Comparison of ENCODE assay signal across 10 mouse cellular contexts in genomic region chr9:21451870-21452269, GRCm38 (mm10). TPM values are rescaled to one million over a fixed set of nuclear protein-coding genes. Genes with fewer than 3 reads are reported as not detected.
DNase-seq lines count a peak whose midpoint lies in the region; ATAC-seq and TF ChIP-seq lines count a peak whose summit lies in the region.
"Had no signal": no experiment of that assay in that cellular context is flagged by ENCODE, and none has a peak within 500 bp of the region (broad histone marks: within the 10 kb centered on the region; RNA-seq: fewer than 3 reads in every experiment).

No protein-coding gene starts in this region.

- no peak for TF ChIP-seq POLR2A in lung, adult 2 months (IDR thresholded peaks at IDR 0.05; ENCODE audit: borderline replicate concordance, extremely low read depth, low read depth, low read length)

- H3K9me3 ChIP-seq in embryonic facial prominence, embryonic 13.5 days = no peaks in the 10 kb centered on the region
- H3K9me3 ChIP-seq in embryonic facial prominence, embryonic 10.5 days = no peaks in the 10 kb centered on the region
- no peaks in the 10 kb centered on the region for H3K9me3 ChIP-seq in lung, postnatal 0 days (ENCODE audit: low read length)
- no peaks in the 10 kb centered on the region for H3K9me3 ChIP-seq in intestine, postnatal 0 days (ENCODE audit: control insufficient read depth)
- no peaks in the 10 kb centered on the region for H3K9me3 ChIP-seq in stomach, embryonic 16.5 days (replicated peaks; ENCODE audit: control insufficient read depth, low read length)
- H3K9me3 ChIP-seq in midbrain, embryonic 15.5 days = no peaks in the 10 kb centered on the region
- H3K9me3 ChIP-seq: hindbrain, embryonic 12.5 days; midbrain, embryonic 12.5 days had no signal

- no peak for ATAC-seq in embryonic facial prominence, embryonic 13.5 days (ENCODE audit: insufficient number of reproducible peaks, insufficient read depth, low FRiP score, low TSS enrichment, low read depth)
- ATAC-seq in lung, postnatal 0 days = peak; percentile 28; the same call in 1 of the 2 replicates
- ATAC-seq in intestine, postnatal 0 days = no peak
- ATAC-seq in stomach, embryonic 16.5 days (ENCODE audit: insufficient read depth, low FRiP score) = peak; percentile 35; the same call in 1 of the 2 replicates
- no peak for ATAC-seq in midbrain, embryonic 15.5 days (replicated peaks)

- no peak overlapping the region for H3K4me3 ChIP-seq in embryonic facial prominence, embryonic 13.5 days
- H3K4me3 ChIP-seq in embryonic facial prominence, embryonic 10.5 days = no peak overlapping the region
- no peak overlapping the region for H3K4me3 ChIP-seq in lung, postnatal 0 days (ENCODE audit: low read depth, low read length)
- no peak overlapping the region for H3K4me3 ChIP-seq in lung, adult 2 months (replicated peaks; ENCODE audit: extremely low read depth, low read depth, low read length)
- H3K4me3 ChIP-seq in intestine, postnatal 0 days (ENCODE audit: low read depth, low read length) = no peak overlapping the region
- no peak overlapping the region for H3K4me3 ChIP-seq in stomach, embryonic 16.5 days (replicated peaks; ENCODE audit: low read length)
- no peak overlapping the region for H3K4me3 ChIP-seq in midbrain, embryonic 15.5 days
- H3K4me3 ChIP-seq: hindbrain, embryonic 12.5 days; midbrain, embryonic 12.5 days had no signal

- no peaks in the 10 kb centered on the region for H3K27me3 ChIP-seq in embryonic facial prominence, embryonic 13.5 days
- H3K27me3 ChIP-seq in embryonic facial prominence, embryonic 10.5 days (replicated peaks; ENCODE audit: low read depth, poor library complexity, severe bottlenecking) = no peaks in the 10 kb centered on the region
- no peaks in the 10 kb centered on the region for H3K27me3 ChIP-seq in lung, postnatal 0 days (replicated peaks; ENCODE audit: insufficient read depth, low read length)
- no peaks in the 10 kb centered on the region for H3K27me3 ChIP-seq in intestine, postnatal 0 days (replicated peaks; ENCODE audit: control insufficient read depth, insufficient read depth, low read length)
- H3K27me3 ChIP-seq in stomach, embryonic 16.5 days (ENCODE audit: control insufficient read depth, insufficient read depth, low read length) = no peaks in the 10 kb centered on the region
- H3K27me3 ChIP-seq in midbrain, embryonic 15.5 days (replicated peaks) = no peaks in the 10 kb centered on the region
- H3K27me3 ChIP-seq: hindbrain, embryonic 12.5 days; midbrain, embryonic 12.5 days had no signal

- peaks cover 5% of the 10 kb centered on the region; the same call in 1 of the 2 replicates for H3K36me3 ChIP-seq in embryonic facial prominence, embryonic 13.5 days
- H3K36me3 ChIP-seq in embryonic facial prominence, embryonic 10.5 days (replicated peaks) = no peaks in the 10 kb centered on the region
- H3K36me3 ChIP-seq in lung, postnatal 0 days (ENCODE audit: insufficient read depth, low read length) = no peaks in the 10 kb centered on the region
- H3K36me3 ChIP-seq in intestine, postnatal 0 days (ENCODE audit: control insufficient read depth, insufficient read depth) = no peaks in the 10 kb centered on the region
- H3K36me3 ChIP-seq in stomach, embryonic 16.5 days (ENCODE audit: control insufficient read depth, insufficient read depth, low read length) = no peaks in the 10 kb centered on the region
- no peaks in the 10 kb centered on the region for H3K36me3 ChIP-seq in midbrain, embryonic 15.5 days (replicated peaks)

- H3K9ac ChIP-seq in embryonic facial prominence, embryonic 13.5 days = 0 out of 2 replicates have a peak overlapping the region, but pooled peaks have one; percentile 23
- H3K9ac ChIP-seq in lung, postnatal 0 days (replicated peaks; ENCODE audit: low read depth) = no peak overlapping the region
- H3K9ac ChIP-seq in intestine, postnatal 0 days (ENCODE audit: low read depth, low read length) = no peak overlapping the region
- H3K9ac ChIP-seq in stomach, embryonic 16.5 days (ENCODE audit: low read length) = no peak overlapping the region
- H3K9ac ChIP-seq in midbrain, embryonic 15.5 days = no peak overlapping the region
- H3K9ac ChIP-seq: hindbrain, embryonic 12.5 days; midbrain, embryonic 12.5 days had no signal

- peaks cover 6% of the 10 kb centered on the region for H3K4me1 ChIP-seq in embryonic facial prominence, embryonic 13.5 days
- peaks cover 13% of the 10 kb centered on the region for H3K4me1 ChIP-seq in embryonic facial prominence, embryonic 10.5 days
- peaks cover 21% of the 10 kb centered on the region for H3K4me1 ChIP-seq in lung, postnatal 0 days (ENCODE audit: insufficient read depth, low read depth, low read length)
- peaks cover 41% of the 10 kb centered on the region for H3K4me1 ChIP-seq in lung, adult 2 months (ENCODE audit: control insufficient read depth, insufficient read depth, low read length)
- peaks cover 2% of the 10 kb centered on the region; the same call in 1 of the 2 replicates for H3K4me1 ChIP-seq in intestine, postnatal 0 days (replicated peaks; ENCODE audit: control insufficient read depth, insufficient read depth, low read length)
- peaks cover 23% of the 10 kb centered on the region for H3K4me1 ChIP-seq in stomach, embryonic 16.5 days (ENCODE audit: control insufficient read depth, insufficient read depth, low read length)
- H3K4me1 ChIP-seq in midbrain, embryonic 15.5 days = no peaks in the 10 kb centered on the region
- H3K4me1 ChIP-seq: hindbrain, embryonic 12.5 days; midbrain, embryonic 12.5 days had no signal

- no peak overlapping the region for H3K4me2 ChIP-seq in embryonic facial prominence, embryonic 13.5 days
- H3K4me2 ChIP-seq in lung, postnatal 0 days (replicated peaks; ENCODE audit: low read depth, low read length) = no peak overlapping the region
- 0 out of 2 replicates have a peak overlapping the region, but pooled peaks have one; percentile 6 for H3K4me2 ChIP-seq in intestine, postnatal 0 days (replicated peaks; ENCODE audit: low read depth)
- H3K4me2 ChIP-seq in stomach, embryonic 16.5 days (ENCODE audit: low read depth, low read length) = no peak overlapping the region
- no peak overlapping the region for H3K4me2 ChIP-seq in midbrain, embryonic 15.5 days
- H3K4me2 ChIP-seq: hindbrain, embryonic 12.5 days; midbrain, embryonic 12.5 days had no signal

- H3K27ac ChIP-seq in embryonic facial prominence, embryonic 13.5 days = no peak overlapping the region
- H3K27ac ChIP-seq in embryonic facial prominence, embryonic 10.5 days (replicated peaks) = no peak overlapping the region
- H3K27ac ChIP-seq in lung, postnatal 0 days (ENCODE audit: low read length) = peak overlapping the region; percentile 71
- peak overlapping the region; percentile 28 for H3K27ac ChIP-seq in intestine, postnatal 0 days (ENCODE audit: low read depth, low read length)
- peak overlapping the region; percentile 12; the same call in 1 of the 2 replicates for H3K27ac ChIP-seq in stomach, embryonic 16.5 days (ENCODE audit: low read length)
- H3K27ac ChIP-seq in midbrain, embryonic 15.5 days = no peak overlapping the region
- H3K27ac ChIP-seq: hindbrain, embryonic 12.5 days; midbrain, embryonic 12.5 days had no signal

- no peak for TF ChIP-seq CTCF in lung, postnatal 0 days (IDR thresholded peaks at IDR 0.05)
- no peak for TF ChIP-seq CTCF in lung, adult 2 months (IDR thresholded peaks at IDR 0.05; ENCODE audit: insufficient read depth, low read length)
- no peak for TF ChIP-seq CTCF in intestine, postnatal 0 days (IDR thresholded peaks at IDR 0.05; ENCODE audit: low read depth)

- WGBS in embryonic facial prominence, embryonic 13.5 days = 70% methylated on average over 8 of the region's 8 CpGs
- 75% methylated on average over 8 of the region's 8 CpGs for WGBS in embryonic facial prominence, embryonic 10.5 days
- 39% methylated on average over 8 of the region's 8 CpGs for WGBS in lung, postnatal 0 days
- WGBS in lung, adult 2 months = 27% methylated on average over 8 of the region's 8 CpGs
- 36% methylated on average over 8 of the region's 8 CpGs for WGBS in intestine, postnatal 0 days
- WGBS in stomach, embryonic 16.5 days = 34% methylated on average over 8 of the region's 8 CpGs
- WGBS in midbrain, embryonic 15.5 days = 88% methylated on average over 8 of the region's 8 CpGs

- no peak for TF ChIP-seq EP300 in lung, postnatal 0 days (IDR thresholded peaks at IDR 0.05)

- DNase-seq in embryonic facial prominence, embryonic 10.5 days (ENCODE audit: low spot score) = no peak
- DNase-seq in lung, postnatal 0 days (ENCODE audit: low spot score) = peak; percentile 28
- DNase-seq in lung, adult 2 months = no peak
- no peak for DNase-seq in frontal cortex, adult 2 months (ENCODE audit: extremely low spot score in 1 of 2, low spot score in 1 of 2)

RNA-seq across cellular contexts. Expression of gene Dnm2, which starts 27.2 kb away (rescaled TPM):
- 74.5 and 79.8 TPM in 2 replicates for polyA plus RNA-seq in embryonic facial prominence, embryonic 13.5 days (2015; fragmentation: Nextera tagmentation; extraction: Ambion mirVana)
- polyA plus RNA-seq in embryonic facial prominence, embryonic 10.5 days (2016; fragmentation: Nextera tagmentation; extraction: Ambion mirVana) = 72.9 and 73.7 TPM in 2 replicates
- 79.8 and 81.1 TPM in 2 replicates for polyA plus RNA-seq in lung, postnatal 0 days (2015; fragmentation: Nextera tagmentation; extraction: Ambion mirVana)
- 174 and 207 TPM in 2 replicates for polyA plus RNA-seq in lung, adult 2 months (2012; rRNA removed)
- 69.6 and 74.7 TPM in 2 replicates for polyA plus RNA-seq in intestine, postnatal 0 days (2015; fragmentation: Nextera tagmentation; extraction: Ambion mirVana)
- 81.4 and 97.2 TPM in 2 replicates for polyA plus RNA-seq in stomach, embryonic 16.5 days (2015; fragmentation: Nextera tagmentation; extraction: Ambion mirVana)
- 95.8 and 97.7 TPM in 2 replicates for polyA plus RNA-seq in frontal cortex, adult 2 months (2012; rRNA removed)
- 71.5 and 74.9 TPM in 2 replicates for polyA plus RNA-seq in midbrain, embryonic 15.5 days (2015; fragmentation: Nextera tagmentation; extraction: Ambion mirVana)

RNA-seq across cellular contexts. Expression of gene Qtrt1, which starts 40.2 kb away (rescaled TPM):
- 47.0 and 53.5 TPM in 2 replicates for polyA plus RNA-seq in embryonic facial prominence, embryonic 13.5 days (2015; fragmentation: Nextera tagmentation; extraction: Ambion mirVana)
- polyA plus RNA-seq in embryonic facial prominence, embryonic 10.5 days (2016; fragmentation: Nextera tagmentation; extraction: Ambion mirVana) = 64.0 and 71.1 TPM in 2 replicates
- polyA plus RNA-seq in lung, postnatal 0 days (2015; fragmentation: Nextera tagmentation; extraction: Ambion mirVana) = 17.4 and 20.6 TPM in 2 replicates
- 27.7 and 29.5 TPM in 2 replicates for polyA plus RNA-seq in lung, adult 2 months (2012; rRNA removed)
- polyA plus RNA-seq in intestine, postnatal 0 days (2015; fragmentation: Nextera tagmentation; extraction: Ambion mirVana) = 16.9 and 17.9 TPM in 2 replicates
- polyA plus RNA-seq in stomach, embryonic 16.5 days (2015; fragmentation: Nextera tagmentation; extraction: Ambion mirVana) = 51.1 and 51.4 TPM in 2 replicates
- 47.6 and 48.7 TPM in 2 replicates for polyA plus RNA-seq in frontal cortex, adult 2 months (2012; rRNA removed)
- polyA plus RNA-seq in midbrain, embryonic 15.5 days (2015; fragmentation: Nextera tagmentation; extraction: Ambion mirVana) = 59.0 and 59.3 TPM in 2 replicates

RNA-seq across cellular contexts. Expression of gene Tmed1, which starts 58.2 kb away (rescaled TPM):
- polyA plus RNA-seq in embryonic facial prominence, embryonic 13.5 days (2015; fragmentation: Nextera tagmentation; extraction: Ambion mirVana) = 112 and 123 TPM in 2 replicates
- polyA plus RNA-seq in embryonic facial prominence, embryonic 10.5 days (2016; fragmentation: Nextera tagmentation; extraction: Ambion mirVana) = 119 and 121 TPM in 2 replicates
- 60.8 and 71.3 TPM in 2 replicates for polyA plus RNA-seq in lung, postnatal 0 days (2015; fragmentation: Nextera tagmentation; extraction: Ambion mirVana)
- 26.5 and 28.4 TPM in 2 replicates for polyA plus RNA-seq in lung, adult 2 months (2012; rRNA removed)
- polyA plus RNA-seq in intestine, postnatal 0 days (2015; fragmentation: Nextera tagmentation; extraction: Ambion mirVana) = 31.1 and 31.4 TPM in 2 replicates
- polyA plus RNA-seq in stomach, embryonic 16.5 days (2015; fragmentation: Nextera tagmentation; extraction: Ambion mirVana) = 78.5 and 80.6 TPM in 2 replicates
- 20.9 and 27.1 TPM in 2 replicates for polyA plus RNA-seq in frontal cortex, adult 2 months (2012; rRNA removed)
- polyA plus RNA-seq in midbrain, embryonic 15.5 days (2015; fragmentation: Nextera tagmentation; extraction: Ambion mirVana) = 61.2 and 62.7 TPM in 2 replicates

Comparison
In these comparisons a context has a peak if more than half of its experiments do, and no peak if none do; other contexts are left out.
1. ATAC-seq: peak in lung, postnatal 0 days (single experiment) and stomach, embryonic 16.5 days (single experiment); none in embryonic facial prominence, embryonic 13.5 days (single experiment), intestine, postnatal 0 days (single experiment) and midbrain, embryonic 15.5 days (single experiment).
2. H3K27ac ChIP-seq: peak in lung, postnatal 0 days (single experiment), intestine, postnatal 0 days (single experiment) and stomach, embryonic 16.5 days (single experiment); none in embryonic facial prominence, embryonic 13.5 days (single experiment), embryonic facial prominence, embryonic 10.5 days (single experiment) and midbrain, embryonic 15.5 days (single experiment).